Mouse (Mus musculus) testis, postnatal 14 days (tissue): ENCODE results near the gene Snx10.

Experiments
- DNase-seq: peaks from one replicate; pipeline ENCODE4 v3.0.0; 2021; ENCODE audit warnings: low spot score

The Snx10 gene

GRCm38 (mm10) chr6:51587266-51587665, 63.6 kb downstream of the Snx10 start:
- DNase-seq = no peak

DNA sequence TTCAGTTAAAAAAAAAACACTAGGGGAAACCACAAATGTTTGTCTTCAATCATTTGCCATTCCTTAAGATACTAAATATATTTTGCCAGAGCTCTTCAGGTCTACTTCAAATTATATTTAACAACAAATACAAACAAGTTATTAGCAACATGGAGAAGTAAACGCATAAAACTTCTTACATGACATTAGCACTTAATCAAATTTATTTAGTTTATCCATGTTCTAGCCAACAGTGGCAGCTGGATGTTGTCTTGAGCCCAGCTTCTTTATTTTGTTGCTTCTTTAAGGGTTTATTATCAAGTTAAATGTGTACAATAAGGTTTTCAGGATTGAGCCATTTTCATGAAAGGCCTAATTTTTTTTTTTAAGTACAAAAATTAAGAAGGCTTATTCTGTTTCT, 67.6 kb downstream of the Snx10 start:
- DNase-seq = no peak

GRCm38 (mm10) chr6:51591844-51592243, 68.1 kb downstream of the Snx10 start:
- no peak for DNase-seq

DNA sequence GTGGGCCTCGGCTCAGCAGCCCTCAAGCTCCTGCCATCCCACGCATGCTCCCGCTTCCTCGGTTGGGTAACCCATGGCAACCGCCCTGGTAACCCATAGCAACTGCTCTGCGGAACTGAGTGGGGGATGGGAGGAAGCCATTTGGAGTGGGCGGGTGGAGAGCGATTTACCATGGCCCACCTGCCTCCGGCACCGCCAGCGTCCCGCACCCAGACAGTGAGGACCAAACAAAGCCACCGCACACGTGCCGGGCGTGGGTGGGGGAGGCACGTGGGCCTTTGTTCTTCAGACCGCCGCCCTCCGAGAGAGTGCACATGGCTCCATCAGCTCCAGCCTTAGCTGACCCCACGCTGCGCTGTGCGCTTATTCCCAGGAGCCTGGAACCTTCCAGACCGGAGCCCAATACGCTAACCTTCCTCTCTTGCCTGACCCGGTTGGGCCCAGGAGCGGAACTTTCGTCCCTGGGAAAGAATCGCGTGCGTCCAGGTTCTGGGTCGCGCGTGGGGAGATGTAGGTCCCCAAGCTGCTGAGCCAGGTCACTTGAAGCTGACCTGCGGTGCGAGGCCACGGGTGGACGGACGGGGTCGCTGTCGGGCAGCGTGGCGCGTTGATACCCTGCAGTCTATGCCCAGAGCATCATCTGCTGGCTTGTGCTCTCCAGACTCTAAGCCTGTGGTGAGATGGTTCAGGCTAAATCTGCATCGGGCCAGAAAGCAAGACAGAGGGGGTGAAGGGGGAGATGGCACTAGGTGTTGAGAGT, 68.8 kb downstream of the Snx10 start:
- DNase-seq = peak; percentile 86

GRCm38 (mm10) chr6:51593446-51594035, 69.8 kb downstream of the Snx10 start:
- DNase-seq = no peak

- no peak for DNase-seq
Measured at GRCm38 (mm10) chr6:51594516-51594915, 70.8 kb downstream of the Snx10 start.

- DNase-seq = no peak
Measured at GRCm38 (mm10) chr6:51598058-51598457, 74.4 kb downstream of the Snx10 start.

GRCm38 (mm10) chr6:51600412-51600811, 76.7 kb downstream of the Snx10 start:
- no peak for DNase-seq

DNA sequence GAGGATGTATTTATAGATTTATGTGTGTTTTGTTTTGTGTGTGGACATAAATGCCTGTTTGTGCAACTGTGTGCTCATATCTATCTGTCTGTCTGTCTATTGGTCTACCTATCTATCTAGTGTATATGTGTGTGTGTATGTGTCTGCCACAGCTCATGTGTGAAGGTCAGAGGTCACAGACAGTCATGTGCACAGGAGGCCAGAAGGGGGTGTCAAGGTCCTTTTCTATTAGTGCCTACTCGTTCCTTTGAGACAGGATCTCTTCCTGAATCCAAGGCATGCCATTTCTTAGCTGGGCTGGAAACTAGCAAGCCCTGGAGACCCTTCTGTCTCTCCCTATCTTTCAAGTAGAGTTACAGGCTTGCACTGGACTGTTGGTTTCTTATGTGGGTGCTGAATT, 78.6 kb downstream of the Snx10 start:
- no peak for DNase-seq

GRCm38 (mm10) chr6:51603691-51604090, 80.0 kb downstream of the Snx10 start:
- no peak for DNase-seq

- no peak for DNase-seq
Measured at GRCm38 (mm10) chr6:51606245-51606644, 82.5 kb downstream of the Snx10 start.

DNA sequence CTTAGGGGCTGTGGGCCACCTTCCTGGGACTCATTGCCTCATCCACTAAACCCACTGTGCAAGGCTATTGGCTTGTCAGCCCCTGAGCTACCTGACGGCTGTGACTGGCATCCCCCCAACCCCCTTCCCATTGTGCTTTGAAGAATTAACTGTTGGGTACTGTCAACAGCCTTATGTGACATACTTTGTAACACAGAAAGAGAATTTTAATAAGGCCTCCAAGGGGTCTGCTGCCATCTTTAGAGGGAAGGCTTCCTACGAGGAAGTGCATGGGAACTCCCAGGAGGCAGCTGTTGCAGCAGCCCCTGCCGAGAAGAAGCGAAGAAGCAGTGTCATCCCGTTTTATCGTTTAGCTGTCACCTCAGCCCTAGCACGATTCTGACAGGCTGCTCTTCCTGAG, 83.1 kb downstream of the Snx10 start:
- DNase-seq = no peak

- no peak for DNase-seq
Measured at GRCm38 (mm10) chr6:51611621-51612020, 87.9 kb downstream of the Snx10 start.

GRCm38 (mm10) chr6:51612371-51613051, 88.8 kb downstream of the Snx10 start:
- DNase-seq = peak; percentile 34

GRCm38 (mm10) chr6:51613661-51614060, 90.0 kb downstream of the Snx10 start:
- no peak for DNase-seq

GRCm38 (mm10) chr6:51626843-51627242, 103.1 kb downstream of the Snx10 start:
- no peak for DNase-seq

DNA sequence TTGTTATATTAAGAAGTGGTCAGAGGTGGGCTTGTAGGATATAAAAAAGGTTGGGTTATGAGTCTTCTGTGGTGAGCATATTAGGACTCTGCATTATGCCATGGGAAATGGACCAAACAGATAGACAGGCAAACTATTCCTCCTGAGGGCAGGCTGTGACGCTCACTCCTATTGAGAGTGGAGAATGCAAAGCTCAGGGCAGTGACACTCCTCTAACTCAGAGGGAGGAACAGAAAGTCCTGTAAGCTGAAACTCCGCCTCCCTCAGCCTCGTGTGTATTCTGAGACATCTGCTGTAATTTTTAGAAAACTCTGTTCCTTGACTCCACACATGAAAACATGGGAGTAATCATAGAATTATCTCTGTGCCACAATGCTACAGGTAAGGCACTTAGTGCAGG, 106.0 kb downstream of the Snx10 start:
- DNase-seq = no peak

DNA sequence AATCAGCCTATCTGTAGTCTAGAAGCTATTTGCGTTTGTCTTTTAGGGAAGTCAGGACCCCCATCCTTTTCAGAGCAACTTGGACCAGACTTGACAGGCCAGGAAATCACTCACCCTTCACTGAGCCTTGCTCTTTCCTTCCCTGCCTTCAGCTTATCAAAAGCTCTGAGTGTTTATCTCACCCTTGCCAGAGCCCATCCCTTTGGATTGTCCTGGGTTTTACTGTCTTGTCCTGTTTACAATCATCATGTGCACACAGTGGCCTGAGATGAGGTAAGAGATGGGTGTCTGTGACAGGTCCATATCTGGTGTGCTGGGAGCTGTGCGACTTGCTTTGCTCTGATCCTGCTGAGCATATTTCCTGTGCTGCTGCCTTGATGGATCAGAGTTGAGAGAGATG, 106.5 kb downstream of the Snx10 start:
- DNase-seq = no peak

GRCm38 (mm10) chr6:51632928-51633662, 109.4 kb downstream of the Snx10 start:
- no peak for DNase-seq

DNA sequence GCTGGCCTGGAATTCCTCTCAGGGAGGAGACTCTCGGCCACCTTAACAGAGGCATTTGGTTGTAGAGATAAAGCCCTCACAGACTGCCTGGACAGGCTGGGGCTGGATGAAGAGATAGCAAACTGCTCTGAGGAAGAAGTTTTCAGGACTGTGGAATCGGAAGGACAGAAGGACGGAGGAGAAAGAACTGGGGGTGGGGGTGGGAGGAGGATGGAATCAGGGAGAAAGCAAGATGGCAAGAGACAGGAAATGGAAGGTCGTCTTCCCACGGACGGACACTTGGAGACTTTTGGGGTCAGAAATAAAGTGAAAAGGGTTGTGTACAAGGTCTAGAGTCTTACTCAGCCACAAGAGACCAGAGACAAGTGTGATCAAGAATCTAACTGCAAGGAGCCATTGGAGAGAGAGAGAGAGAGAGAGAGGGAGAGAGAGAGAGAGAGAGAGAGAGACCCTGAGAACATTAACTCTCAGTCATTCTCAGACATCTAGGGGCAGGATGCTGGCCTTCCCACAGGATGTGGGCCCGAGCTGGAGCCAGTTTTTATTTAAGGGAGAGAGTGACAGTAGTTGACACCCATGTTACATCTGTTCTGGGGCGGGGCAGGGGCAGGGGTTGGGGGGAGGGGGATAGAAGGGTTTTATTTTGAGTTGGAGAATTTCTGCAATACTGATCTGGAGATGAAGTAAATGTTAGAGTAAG, 110.1 kb downstream of the Snx10 start:
- no peak for DNase-seq

- DNase-seq = no peak
Measured at GRCm38 (mm10) chr6:51636019-51636568, 112.4 kb downstream of the Snx10 start.
